Mouse (Mus musculus) megakaryocyte-erythroid progenitor cell, adult 5-6 weeks (primary cell): ENCODE measurements around the gene Cx3cr1. TPM values are rescaled to one million over a fixed set of nuclear protein-coding genes. Genes with fewer than 3 reads are reported as not detected.
"Not testable (repeated sequence)": the region's sequence is repeated elsewhere in the genome, so short reads cannot be mapped to it uniquely, and the experiment has no call there.

ENCODE experiments used
- ATAC-seq: replicated peaks from 2 replicates; pipeline ENCODE4 v1.8.0; 2016; ENCODE audit warnings: mild to moderate bottlenecking, inconsistent platforms; ENCODE audit not compliant: severe bottlenecking, poor library complexity, low FRiP score, low TSS enrichment
- total RNA-seq, 2 experiments: library from RNA; stranded (forward) in 1 of 2; stranded (reverse) in 1 of 2; fragments of 200-1000, 215-1000 nt in 1 of 2; fragments of >200 nt in 1 of 2; fragmentation: Nextera tagmentation in 1 of 2; gene quantifications; 2 replicates each; pipeline ENCODE4 v1.2.3; 2014 to 2017

Cx3cr1 gene
- total RNA-seq (2014; fragmentation: Nextera tagmentation) (0.17 TPM in 1 of 2 replicates, not detected in the other), total RNA-seq (2017) (1.4 and 2.1 TPM in 2 replicates)

GRCm38 (mm10) chr9:120069779-120070178 is at the start of gene Cx3cr1:
Cx3cr1 (minus strand) TSS chr9:120069879.
- ATAC-seq: no peak

GRCm38 (mm10) chr9:120118212-120118611 is 48.5 kb upstream of the Cx3cr1 start:
- no peak for ATAC-seq

DNA sequence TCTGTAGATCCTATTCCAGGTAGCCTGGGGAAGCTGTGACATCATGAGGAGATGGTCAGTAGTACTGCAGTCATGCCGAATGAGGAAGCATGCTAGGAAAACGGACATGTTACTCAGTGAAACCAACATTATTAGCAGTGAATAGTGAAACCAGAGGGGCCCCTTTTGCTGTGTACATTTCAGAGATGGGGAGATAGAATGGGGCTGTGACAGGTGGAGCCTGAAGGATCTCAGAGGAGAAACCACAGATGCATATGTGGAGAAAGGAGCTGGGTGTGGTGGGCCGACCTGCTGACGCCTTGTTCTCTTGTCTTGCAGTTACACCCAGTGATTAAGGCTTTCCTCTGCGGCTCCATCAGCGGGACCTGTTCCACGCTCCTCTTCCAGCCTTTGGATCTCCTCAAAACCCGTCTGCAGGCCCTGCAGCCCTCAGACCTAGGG is 46.5 kb upstream of the Cx3cr1 start:
- peak; percentile 55 for ATAC-seq

DNA sequence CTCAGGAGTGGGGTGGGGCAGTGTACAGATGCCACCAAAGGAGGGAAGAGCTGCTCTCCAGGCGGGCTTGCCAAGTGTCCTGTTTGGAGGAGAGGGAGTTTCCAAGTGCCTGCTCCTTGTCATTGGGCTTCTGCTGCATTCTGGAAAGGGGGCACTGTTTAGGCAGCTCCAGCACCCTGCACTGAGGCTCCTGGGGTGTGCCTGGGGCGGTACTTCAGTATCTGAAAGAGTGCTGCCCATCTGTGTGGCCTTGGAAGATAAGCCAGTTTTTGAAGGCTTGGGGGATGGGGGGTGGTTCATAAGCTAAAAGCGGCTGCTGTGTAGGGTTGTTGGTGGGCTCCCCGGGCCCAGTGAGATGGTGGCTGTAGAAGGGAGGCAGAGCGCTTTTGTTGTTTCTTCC is 45.9 kb upstream of the Cx3cr1 start:
- ATAC-seq: peak; percentile 75

- peak; percentile 4; the same call in 1 of the 2 replicates for ATAC-seq
These were observed 45.1 kb upstream of the Cx3cr1 start for GRCm38 (mm10) chr9:120114789-120115151.

DNA sequence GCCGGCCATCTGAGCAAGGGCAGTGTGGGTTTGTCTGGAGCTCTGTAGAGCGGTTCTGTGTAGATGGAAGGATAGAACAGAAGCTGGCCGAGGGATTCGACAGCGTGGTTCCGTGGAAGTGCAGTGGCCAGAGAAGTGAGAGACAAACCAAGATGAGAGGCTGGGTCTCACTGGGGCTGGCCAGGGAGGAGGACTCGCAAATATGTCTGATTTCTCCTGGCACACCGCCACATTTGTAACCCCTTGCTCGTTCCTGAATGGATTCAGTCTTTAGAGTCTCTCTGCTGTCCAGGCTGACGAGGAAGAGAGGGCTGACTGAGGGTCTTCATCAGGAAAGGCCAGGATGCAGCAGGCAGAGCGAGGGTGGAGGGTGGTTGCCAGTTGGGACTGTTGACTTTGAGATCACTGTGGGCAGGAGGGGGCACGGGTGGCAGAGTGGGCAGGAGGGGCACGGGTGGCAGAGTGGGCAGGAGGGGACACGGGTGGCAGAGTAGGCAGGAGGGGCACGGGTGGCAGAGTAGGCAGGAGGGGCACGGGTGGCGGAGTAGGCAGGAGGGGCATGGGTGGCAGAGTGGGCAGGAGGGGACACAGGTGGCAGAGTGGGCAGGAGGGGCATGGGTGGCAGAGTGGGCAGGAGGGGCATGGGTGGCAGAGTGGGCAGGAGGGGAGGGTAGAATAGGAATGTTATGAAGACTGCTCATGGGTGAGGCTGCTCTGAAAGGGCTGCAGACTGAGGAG is 44.5 kb upstream of the Cx3cr1 start:
- no peak for ATAC-seq

GRCm38 (mm10) chr9:120113456-120113855 is 43.8 kb upstream of the Cx3cr1 start:
- ATAC-seq: no peak

DNA sequence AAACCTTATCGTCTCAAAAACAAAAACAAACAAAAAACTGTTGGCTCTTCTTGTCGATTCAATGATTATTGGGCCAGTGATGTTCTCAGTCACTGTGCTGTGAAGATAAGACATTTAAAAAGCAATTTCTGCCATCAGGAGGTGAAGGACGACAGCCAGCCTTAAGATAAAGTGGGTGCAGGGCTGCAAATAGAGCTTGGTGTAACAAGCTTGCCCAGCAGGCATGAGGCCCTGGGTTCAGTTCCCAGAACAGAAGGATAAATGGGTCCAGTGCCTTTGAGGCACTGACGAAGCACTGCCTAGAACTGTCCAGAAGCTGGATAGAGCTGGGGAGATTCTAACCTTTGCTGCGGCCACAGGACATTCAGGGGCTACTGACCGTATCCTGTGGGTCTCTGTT is 42.8 kb upstream of the Cx3cr1 start:
- ATAC-seq: peak; percentile 34

DNA sequence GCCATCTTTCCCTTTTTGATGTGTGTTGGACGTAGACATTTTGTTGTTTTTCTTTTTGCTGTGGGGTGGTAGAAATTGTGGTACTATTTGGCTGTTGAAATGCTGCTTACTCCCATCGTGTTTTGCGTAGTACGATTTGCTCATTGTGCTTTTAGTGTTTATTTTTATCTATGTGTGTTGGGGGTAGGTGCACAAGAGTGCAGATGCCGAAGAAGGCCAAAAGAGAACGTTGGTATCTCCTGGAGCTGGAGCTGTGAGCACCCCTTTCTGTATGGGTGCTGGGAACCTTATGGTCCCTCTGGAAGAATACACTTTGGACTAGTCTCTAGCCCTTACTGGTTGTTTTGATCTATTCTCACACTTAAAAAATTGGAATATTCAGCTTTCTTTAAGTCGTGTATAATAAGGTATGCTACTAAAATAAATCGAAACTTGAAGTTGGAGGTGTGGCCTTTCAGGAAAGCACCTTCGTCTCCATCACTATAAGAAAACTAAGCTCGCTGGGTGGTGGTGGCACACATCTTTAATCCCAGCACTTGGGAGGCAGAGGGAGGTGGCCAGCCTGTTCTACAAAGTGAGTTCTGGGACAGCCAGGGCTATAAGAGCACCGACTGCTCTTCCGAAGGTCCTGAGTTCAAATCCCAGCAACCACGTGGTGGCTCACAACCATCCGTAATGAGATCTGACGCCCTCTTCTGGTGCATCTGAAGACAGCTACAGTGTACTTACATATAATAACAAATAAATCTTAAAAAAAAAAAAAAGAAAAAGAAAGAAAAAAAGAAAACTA is 41.7 kb upstream of the Cx3cr1 start:
- no peak for ATAC-seq

DNA sequence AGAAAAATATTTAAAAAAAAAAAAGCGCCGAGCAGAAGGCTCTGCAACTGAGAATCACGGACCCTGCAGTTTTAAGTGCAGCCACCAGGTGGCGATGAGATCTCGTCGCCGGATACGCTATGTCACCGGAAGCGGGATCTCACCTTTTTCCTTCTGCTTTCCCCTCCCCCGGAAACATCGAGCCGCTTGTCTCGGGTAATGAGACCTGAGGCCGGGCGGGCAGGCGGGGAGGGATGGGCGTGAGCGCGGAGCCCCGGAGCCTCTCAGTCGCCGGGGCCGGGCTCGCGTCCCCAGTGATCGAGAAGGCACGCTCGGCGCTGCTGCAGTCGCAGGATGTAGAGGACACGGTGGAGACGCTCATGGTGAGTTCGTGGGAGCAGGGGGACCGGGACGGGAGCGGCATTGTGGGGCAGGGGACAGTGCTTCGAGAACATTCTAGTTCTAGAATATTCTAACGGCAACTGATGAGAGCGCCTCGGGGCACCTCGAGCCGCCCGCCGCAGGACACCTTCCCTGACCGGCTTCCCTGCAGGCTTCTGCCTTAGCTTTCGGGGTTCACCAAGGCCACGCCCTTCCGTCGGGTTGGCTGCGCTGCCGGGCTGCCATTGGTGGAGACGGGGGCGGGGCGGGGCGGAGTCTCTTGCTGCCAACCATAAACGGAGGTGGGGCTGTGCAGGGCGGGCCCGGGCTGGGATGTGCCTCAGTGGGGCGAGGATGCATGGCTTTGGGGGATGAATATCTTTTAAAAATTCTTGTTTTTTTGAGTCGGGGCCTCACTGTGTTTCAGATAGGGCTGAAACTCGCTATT is 40.7 kb upstream of the Cx3cr1 start, which contains the start of gene Slc25a38:
Slc25a38 (plus strand) TSS at position 164 of the 808 bp plus-strand sequence.
- ATAC-seq: peak; percentile 79

DNA sequence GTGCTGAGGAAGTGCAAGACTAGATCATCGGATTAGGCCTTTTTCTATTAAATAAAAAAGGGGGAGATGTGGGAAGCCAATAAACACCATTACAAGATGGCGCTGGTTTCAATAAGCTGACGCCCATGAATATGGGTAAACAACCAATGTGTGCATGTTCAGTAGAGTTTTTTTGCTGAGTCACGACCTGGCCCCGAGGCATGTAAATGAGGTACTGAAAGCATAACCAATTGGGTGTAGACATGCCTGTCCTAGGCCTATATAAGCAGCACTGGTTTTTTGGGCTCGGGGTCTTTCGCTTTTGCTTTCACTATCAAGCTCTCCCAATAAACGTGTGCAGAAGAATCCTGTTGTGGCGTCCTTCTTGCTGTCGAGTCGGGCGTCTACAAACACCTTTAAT is 39.3 kb upstream of the Cx3cr1 start:
- not testable (repeated sequence) for ATAC-seq

- ATAC-seq: no peak
These were observed 31.5 kb upstream of the Cx3cr1 start for GRCm38 (mm10) chr9:120101165-120101564.

DNA sequence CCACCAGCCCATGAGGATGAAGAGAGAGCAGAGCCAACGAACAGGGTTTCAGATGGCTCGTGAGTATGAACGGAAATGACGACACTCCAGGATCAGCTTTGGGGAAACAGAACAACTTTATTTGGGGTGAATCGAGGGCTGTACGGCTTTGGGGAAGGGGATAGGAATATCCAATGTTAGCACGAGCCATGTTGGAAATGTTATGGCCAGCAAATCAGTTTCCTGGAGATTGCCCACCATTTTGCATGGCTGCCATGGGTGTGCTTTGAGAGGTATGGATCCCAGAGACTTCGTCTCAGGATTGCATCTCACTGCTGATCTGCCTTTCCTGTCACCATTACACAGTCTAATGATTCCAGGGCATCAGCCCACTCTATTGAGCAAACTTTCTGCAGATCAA is 29.6 kb upstream of the Cx3cr1 start:
- ATAC-seq: no peak

DNA sequence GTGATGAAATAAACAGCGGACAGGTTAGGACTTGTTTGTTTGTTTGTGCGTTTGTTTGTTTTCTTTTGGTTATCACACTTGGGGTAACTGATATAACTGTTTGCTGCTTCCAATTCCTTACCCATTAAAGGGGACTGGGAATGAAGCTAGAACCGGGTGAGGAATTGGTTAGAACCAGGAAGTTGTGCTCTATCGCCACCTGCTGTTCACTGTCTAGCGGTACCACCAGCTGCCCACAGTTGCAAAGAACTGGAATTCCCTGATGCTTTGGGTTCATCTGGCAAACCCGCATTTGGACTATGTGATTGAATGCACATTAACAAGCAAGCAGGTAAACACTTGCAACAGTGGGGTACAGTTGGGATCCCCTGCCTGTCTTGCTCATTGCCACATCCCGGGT is 29.0 kb upstream of the Cx3cr1 start:
- peak; percentile 77 for ATAC-seq

DNA sequence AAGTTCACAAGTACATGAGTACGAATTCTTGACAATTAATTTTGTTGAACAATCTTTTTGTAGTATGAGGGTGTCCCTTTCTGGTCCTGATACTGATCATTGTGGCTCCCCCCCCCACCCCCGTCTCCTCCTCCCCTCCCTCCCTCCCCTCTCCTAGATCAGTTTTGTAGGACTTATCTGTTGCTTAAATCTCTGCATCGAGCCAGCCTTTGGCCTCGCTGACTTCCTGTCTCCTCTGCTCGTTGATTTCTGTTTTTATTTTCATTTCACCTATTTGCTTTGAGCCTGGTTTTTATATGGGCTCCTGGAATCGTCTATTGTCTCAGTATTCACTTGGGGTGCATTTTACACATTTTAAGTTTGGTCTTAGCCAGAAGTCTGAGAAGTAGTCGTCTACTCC is 26.2 kb upstream of the Cx3cr1 start:
- no peak for ATAC-seq

DNA sequence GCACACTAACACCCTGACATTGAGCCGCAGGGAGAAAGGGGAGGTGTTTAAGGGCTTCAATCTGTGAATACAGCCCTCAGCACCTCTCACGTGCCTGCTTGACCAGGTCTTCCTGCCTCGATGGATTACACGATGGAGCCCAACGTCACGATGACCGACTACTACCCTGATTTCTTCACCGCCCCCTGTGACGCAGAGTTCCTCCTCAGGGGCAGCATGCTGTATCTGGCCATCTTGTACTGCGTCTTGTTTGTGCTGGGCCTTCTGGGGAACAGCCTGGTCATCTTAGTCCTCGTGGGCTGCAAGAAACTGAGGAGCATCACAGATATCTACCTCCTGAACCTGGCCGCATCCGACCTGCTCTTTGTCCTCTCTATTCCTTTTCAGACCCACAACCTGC is 24.0 kb upstream of the Cx3cr1 start:
- ATAC-seq: no peak

DNA sequence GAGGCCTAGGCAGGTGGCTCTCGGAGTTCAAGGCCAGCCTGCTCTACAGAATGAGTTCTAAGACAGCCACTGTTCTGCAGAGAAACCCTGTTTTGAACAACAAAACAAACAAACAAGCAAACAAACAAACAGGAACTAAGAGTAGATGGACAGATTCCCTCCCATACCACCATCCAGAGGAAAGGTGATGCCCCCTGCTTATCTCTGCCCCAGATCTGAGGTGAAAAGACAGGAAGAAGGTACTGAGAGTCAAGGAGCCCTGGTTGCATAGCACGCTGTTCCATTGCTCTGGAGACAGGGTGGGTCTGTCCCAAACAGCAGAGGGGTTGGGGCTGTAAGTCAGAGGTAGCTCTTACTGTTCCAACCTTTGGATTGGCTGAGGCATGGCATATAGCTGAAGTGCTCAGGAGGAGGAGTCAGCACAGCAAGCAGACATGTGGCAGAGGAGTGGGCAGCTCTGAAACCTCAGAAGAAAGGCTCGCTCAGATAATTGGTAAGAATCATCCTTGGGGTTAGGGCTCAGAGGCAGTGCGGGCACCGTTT is 22.1 kb upstream of the Cx3cr1 start, which contains the start of gene Ccr8:
Ccr8 (plus strand) TSS at position 419 of the 543 bp plus-strand sequence.
- ATAC-seq: no peak

DNA sequence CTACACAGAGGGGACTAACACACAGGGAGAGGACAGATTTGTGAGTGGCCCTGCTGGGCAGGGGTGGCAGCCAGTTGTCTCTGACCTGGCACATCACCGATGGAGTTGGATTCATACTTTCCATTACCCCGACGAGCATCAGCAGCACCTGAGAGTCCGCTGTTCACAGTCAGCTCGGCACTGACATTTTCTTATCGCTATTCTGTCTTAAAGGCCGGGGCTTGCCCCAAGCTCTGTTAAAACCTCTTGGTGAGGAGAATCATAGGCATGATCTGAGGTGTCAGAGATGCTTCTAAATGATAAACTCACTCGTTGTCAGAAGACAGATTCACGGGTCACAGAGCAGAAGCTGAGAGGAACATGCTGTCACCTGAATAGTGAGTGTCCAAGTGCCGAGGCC is 21.4 kb upstream of the Cx3cr1 start:
- ATAC-seq: no peak

- ATAC-seq: no peak
These were observed 19.4 kb upstream of the Cx3cr1 start for GRCm38 (mm10) chr9:120089125-120089524.
